Mouse (Mus musculus) right cerebral cortex, adult 2 months (tissue): ENCODE measurements around the gene Zfp219.
A peak's percentile ranks its signal among the peaks of the same experiment; 100 is the strongest.
"Not testable (repeated sequence)": the region's sequence is repeated elsewhere in the genome, so short reads cannot be mapped to it uniquely, and the experiment has no call there.

Source experiments
- DNase-seq, 2 experiments: peaks; one replicate each; pipeline ENCODE4 v3.0.0; 2021 to 2022; ENCODE audit warnings: low spot score in 2 of 2

The Zfp219 gene

GRCm38 (mm10) chr14:52020486-52021137, at the start of gene Zfp219:
Zfp219 (minus strand) TSS chr14:52020733.
- peak; percentile 74 to 77 for DNase-seq

- no peak for DNase-seq
Measured at GRCm38 (mm10) chr14:52066135-52066534, 45.6 kb upstream of the Zfp219 start.

GRCm38 (mm10) chr14:52061798-52062197, 41.3 kb upstream of the Zfp219 start:
- no peak for DNase-seq

GRCm38 (mm10) chr14:52060800-52061199, 40.3 kb upstream of the Zfp219 start:
- DNase-seq = peak in 1 of 2 experiments; percentile 13

- DNase-seq = no peak
Measured at GRCm38 (mm10) chr14:52059982-52060381, 39.4 kb upstream of the Zfp219 start.

GRCm38 (mm10) chr14:52052720-52053119, 32.2 kb upstream of the Zfp219 start:
- not testable (repeated sequence) for DNase-seq

- DNase-seq = peak in 1 of 2 experiments; percentile 12
Measured at GRCm38 (mm10) chr14:52045966-52046565, 25.5 kb upstream of the Zfp219 start.

- DNase-seq = no peak
Measured at GRCm38 (mm10) chr14:52044901-52045678, 24.6 kb upstream of the Zfp219 start.

- peak in 1 of 2 experiments; percentile 13 for DNase-seq
Measured at GRCm38 (mm10) chr14:52043446-52043845, 22.9 kb upstream of the Zfp219 start.

- DNase-seq = not testable (repeated sequence)
Measured at GRCm38 (mm10) chr14:52042359-52042758, 21.8 kb upstream of the Zfp219 start, which contains the start of gene Olfr221. Olfr221 (minus strand) TSS chr14:52042459.

- no peak for DNase-seq
Measured at GRCm38 (mm10) chr14:52039332-52039731, 18.8 kb upstream of the Zfp219 start.

- DNase-seq = no peak
Measured at GRCm38 (mm10) chr14:52035926-52036325, 15.4 kb upstream of the Zfp219 start.

- no peak for DNase-seq
Measured at GRCm38 (mm10) chr14:52026342-52026741, 5.8 kb upstream of the Zfp219 start.

- DNase-seq = no peak
Measured at GRCm38 (mm10) chr14:52024133-52024532, 3.6 kb upstream of the Zfp219 start.

GRCm38 (mm10) chr14:52022709-52023459, 2.4 kb upstream of the Zfp219 start:
- peak; percentile 87 to 89 for DNase-seq

- no peak for DNase-seq
Measured at GRCm38 (mm10) chr14:52022244-52022708, 1.7 kb upstream of the Zfp219 start.

- DNase-seq = no peak
Measured at GRCm38 (mm10) chr14:52021568-52022212, 1.2 kb upstream of the Zfp219 start.

- no peak for DNase-seq
Measured at GRCm38 (mm10) chr14:52021138-52021529, 601 bp upstream of the Zfp219 start.

GRCm38 (mm10) chr14:52019590-52020340, 768 bp downstream of the Zfp219 start:
- DNase-seq = peak; percentile 99

- peak in 1 of 2 experiments; percentile 47 for DNase-seq
Measured at GRCm38 (mm10) chr14:52019051-52019589, 1.4 kb downstream of the Zfp219 start.
